Mouse (Mus musculus) c-Kit-negative CD71-positive TER-119-positive erythroid progenitor cells, embryonic 14.5 days (primary cell): ENCODE results near the gene Vmn2r13.
"Not testable (repeated sequence)": the region's sequence is repeated elsewhere in the genome, so short reads cannot be mapped to it uniquely, and the experiment has no call there.

Source experiments
- DNase-seq: peaks from one replicate; pipeline ENCODE4 v3.0.0-alpha.2; 2013; ENCODE audit warnings: low read depth, low spot score

Vmn2r13 gene

GRCm38 (mm10) chr5:109192099-109192498 lies at the start of gene Vmn2r13:
TSS of gene Vmn2r13 (minus strand) at chr5:109192199.
- not testable (repeated sequence) for DNase-seq

- DNase-seq = no peak
These were observed 32.6 kb upstream of the Vmn2r13 start, which contains the start of gene Vmn2r14 for GRCm38 (mm10) chr5:109224608-109225007. TSS of gene Vmn2r14 (minus strand) at chr5:109224708.

GRCm38 (mm10) chr5:109166851-109167250 lies 25.1 kb downstream of the Vmn2r13 start:
- not testable (repeated sequence) for DNase-seq

GRCm38 (mm10) chr5:109160121-109160520 lies 31.9 kb downstream of the Vmn2r13 start:
- DNase-seq = no peak

- not testable (repeated sequence) for DNase-seq
These were observed 32.4 kb downstream of the Vmn2r13 start for GRCm38 (mm10) chr5:109159576-109159975.

GRCm38 (mm10) chr5:109158488-109159485 lies 33.2 kb downstream of the Vmn2r13 start:
- DNase-seq = not testable (repeated sequence)

- no peak for DNase-seq
These were observed 52.5 kb downstream of the Vmn2r13 start for GRCm38 (mm10) chr5:109139546-109139945.

GRCm38 (mm10) chr5:109136731-109137130 lies 55.3 kb downstream of the Vmn2r13 start:
- DNase-seq = no peak
